Mouse (Mus musculus) CH12.LX (cell line): ENCODE results near the gene Prss41. TPM values are rescaled to one million over a fixed set of nuclear protein-coding genes. Genes with fewer than 3 reads are reported as not detected.

Experiments used
- DNase-seq: peaks from one replicate; pipeline ENCODE4 v3.0.0-alpha.2; 2013; ENCODE audit errors: extremely low read depth
- H3K27ac ChIP-seq: 2 replicates; pipeline ENCODE4 v1.5.1; 2012; ENCODE audit warnings: low read depth, mild to moderate bottlenecking, control low read depth, moderate library complexity; ENCODE audit not compliant: insufficient read depth
- H3K27me3 ChIP-seq: replicated peaks from 2 replicates; pipeline ENCODE3; 2012; ENCODE audit warnings: inconsistent platforms
- H3K36me3 ChIP-seq, 2 experiments: replicated peaks in 1 of 2; 2 replicates each; pipeline versions ENCODE3 to v1.6.1; 2012; ENCODE audit warnings: inconsistent platforms in 1 of 2, low read length in 1 of 2, mild to moderate bottlenecking in 1 of 2, mixed read lengths in 1 of 2, moderate library complexity in 1 of 2; ENCODE audit not compliant: control insufficient read depth in 1 of 2, insufficient read depth in 1 of 2
- H3K4me1 ChIP-seq, 2 experiments: 2 replicates each; pipeline ENCODE4 v1.6.1; 2012; ENCODE audit warnings: inconsistent platforms in 1 of 2, moderate library complexity in 1 of 2; ENCODE audit not compliant: insufficient read depth in 2 of 2, control insufficient read depth in 1 of 2
- H3K4me2 ChIP-seq: 2 replicates; pipeline ENCODE4 v1.6.1; 2012; ENCODE audit warnings: low read depth, mild to moderate bottlenecking, control low read depth; ENCODE audit not compliant: poor library complexity, insufficient read depth, severe bottlenecking
- H3K4me3 ChIP-seq, 3 experiments: fragments of 150-350 bp in 1 of 3; sonication (generic) in 1 of 3; replicated peaks in 1 of 3; 2 replicates each; pipeline versions ENCODE3 to v1.5.1; 2011 to 2012; ENCODE audit warnings: low read depth in 2 of 3, low read length in 2 of 3, mild to moderate bottlenecking in 2 of 3, moderate library complexity in 2 of 3, control low read depth in 1 of 3, improper control_type of control experiment in 1 of 3, inconsistent platforms in 1 of 3, mixed read lengths in 1 of 3; ENCODE audit not compliant: poor library complexity in 1 of 3
- H3K79me2 ChIP-seq: replicated peaks from 2 replicates; pipeline ENCODE4 v1.6.1; 2012; ENCODE audit warnings: mild to moderate bottlenecking, moderate library complexity; ENCODE audit not compliant: control insufficient read depth, poor library complexity, insufficient read depth, severe bottlenecking; ENCODE audit errors: extremely low read depth
- H3K9ac ChIP-seq: 2 replicates; pipeline ENCODE4 v1.6.1; 2012; ENCODE audit warnings: low read depth, mild to moderate bottlenecking, control low read depth, moderate library complexity; ENCODE audit not compliant: insufficient read depth
- H3K9me3 ChIP-seq: replicated peaks from 2 replicates; pipeline ENCODE3; 2012; ENCODE audit warnings: low read length, inconsistent platforms, mixed read lengths
- CTCF ChIP-seq, 2 experiments: IDR thresholded peaks in 1 of 2; conservative IDR thresholded peaks in 1 of 2; 2 replicates each; pipeline ENCODE4 v1.5.1; 2011 to 2012; ENCODE audit warnings: low read depth in 2 of 2, low read length in 2 of 2, improper control_type of control experiment in 1 of 2, inconsistent platforms in 1 of 2, mild to moderate bottlenecking in 1 of 2, moderate library complexity in 1 of 2
- ELF1 ChIP-seq: IDR thresholded peaks from 2 replicates; pipeline ENCODE4 v1.6.1; 2014; ENCODE audit warnings: low read depth, mild to moderate bottlenecking, inconsistent platforms, low read length, improper control_type of control experiment
- EP300 ChIP-seq: IDR thresholded peaks from 2 replicates; pipeline ENCODE4 v1.6.1; 2011; ENCODE audit warnings: low read length, improper control_type of control experiment
- ETS1 ChIP-seq: conservative IDR thresholded peaks from 2 replicates; pipeline ENCODE4 v1.6.1; 2012; ENCODE audit warnings: low read depth, mild to moderate bottlenecking, inconsistent platforms, low read length, improper control_type of control experiment, moderate library complexity
- GABPA ChIP-seq: IDR thresholded peaks from 2 replicates; pipeline ENCODE4 v1.6.1; 2012; ENCODE audit warnings: low read depth, low read length, improper control_type of control experiment, inconsistent platforms; ENCODE audit not compliant: insufficient replicate concordance
- HCFC1 ChIP-seq: IDR thresholded peaks from 2 replicates; pipeline ENCODE4 v1.6.1; 2012; ENCODE audit warnings: low read depth, mild to moderate bottlenecking, inconsistent platforms, low read length, improper control_type of control experiment
- JUN ChIP-seq: IDR thresholded peaks from 2 replicates; pipeline ENCODE4 v1.6.1; 2011; ENCODE audit warnings: low read depth, mild to moderate bottlenecking, low read length, improper control_type of control experiment, moderate library complexity; ENCODE audit not compliant: insufficient read depth
- JUND ChIP-seq: conservative IDR thresholded peaks from 2 replicates; pipeline ENCODE4 v1.6.1; 2011; ENCODE audit warnings: low read depth, low read length, improper control_type of control experiment
- MAX ChIP-seq: IDR thresholded peaks from 2 replicates; pipeline ENCODE4 v1.6.1; 2011; ENCODE audit warnings: low read length, improper control_type of control experiment
- MAZ ChIP-seq: IDR thresholded peaks from 2 replicates; pipeline ENCODE4 v1.6.1; 2012; ENCODE audit warnings: low read depth, mild to moderate bottlenecking, inconsistent platforms, low read length, improper control_type of control experiment, moderate library complexity
- MXI1 ChIP-seq: IDR thresholded peaks from 2 replicates; pipeline ENCODE4 v1.6.1; 2011; ENCODE audit warnings: mild to moderate bottlenecking, low read depth, low read length, improper control_type of control experiment
- MYC ChIP-seq: IDR thresholded peaks from 2 replicates; pipeline ENCODE4 v1.6.1; 2011; ENCODE audit warnings: low read depth, mild to moderate bottlenecking, improper control_type of control experiment, low read length
- POLR2AphosphoS2 ChIP-seq: IDR thresholded peaks from 2 replicates; pipeline ENCODE4 v1.6.1; 2011; ENCODE audit warnings: low read depth, low read length, improper control_type of control experiment
- RAD21 ChIP-seq: IDR thresholded peaks from 2 replicates; pipeline ENCODE4 v1.6.1; 2011; ENCODE audit warnings: low read depth, mild to moderate bottlenecking, low read length, improper control_type of control experiment, moderate library complexity
- SMC3 ChIP-seq: IDR thresholded peaks from 2 replicates; pipeline ENCODE4 v1.6.1; 2011; ENCODE audit warnings: low read depth, low read length, improper control_type of control experiment
- UBTF ChIP-seq: IDR thresholded peaks from 2 replicates; pipeline ENCODE4 v1.6.1; 2012; ENCODE audit warnings: low read depth, mild to moderate bottlenecking, inconsistent platforms, low read length, improper control_type of control experiment, moderate library complexity
- USF2 ChIP-seq: conservative IDR thresholded peaks from 2 replicates; pipeline ENCODE4 v1.6.1; 2011; ENCODE audit warnings: low read depth, low read length, improper control_type of control experiment
- ZKSCAN1 ChIP-seq: IDR thresholded peaks from 2 replicates; pipeline ENCODE4 v1.6.1; 2012; ENCODE audit warnings: low read depth, inconsistent platforms, low read length, improper control_type of control experiment, borderline replicate concordance
- ZNF384 ChIP-seq: IDR thresholded peaks from 2 replicates; pipeline ENCODE4 v1.6.1; 2012; ENCODE audit warnings: low read depth, low read length, improper control_type of control experiment, inconsistent platforms
- dilution Hi-C: fragments of 300-500 bp; cut with MboI; formaldehyde crosslinking; loops from 2 replicates; pipeline ENCODE4 v1.14.3; 2020; ENCODE audit warnings: low sequenced_read_pairs; ENCODE audit not compliant: extremely low pct_unique_long_range_greater_than_20kb, extremely low pct_ligation_motif_present
- in situ Hi-C: fragments of 300-500 bp; cut with MboI; formaldehyde crosslinking; loops from 3 replicates; pipeline ENCODE4 v1.14.3; 2019; ENCODE audit warnings: low sequenced_read_pairs, low pct_ligation_motif_present, low pct_unique_long_range_greater_than_20kb, mixed read lengths
- polyA plus RNA-seq: library from polyadenylated mRNA; unstranded; fragments of >175 nt; gene quantifications from 2 replicates; pipeline ENCODE4 v1.2.1, GENCODE M21; 2012; ENCODE audit warnings: low read depth; ENCODE audit not compliant: insufficient read length
- total RNA-seq, 2 experiments: library from RNA; depleted of rRNA; stranded (reverse); fragments of 300-350 nt in 1 of 2; fragments of >200 nt in 1 of 2; gene quantifications; 2 replicates each; pipeline ENCODE4 v1.2.3; 2012 to 2014

Gene Prss41
- total and polyA plus RNA-seq, 3 experiments: 0.16 to 1.0 (median 0.24) TPM

DNA sequence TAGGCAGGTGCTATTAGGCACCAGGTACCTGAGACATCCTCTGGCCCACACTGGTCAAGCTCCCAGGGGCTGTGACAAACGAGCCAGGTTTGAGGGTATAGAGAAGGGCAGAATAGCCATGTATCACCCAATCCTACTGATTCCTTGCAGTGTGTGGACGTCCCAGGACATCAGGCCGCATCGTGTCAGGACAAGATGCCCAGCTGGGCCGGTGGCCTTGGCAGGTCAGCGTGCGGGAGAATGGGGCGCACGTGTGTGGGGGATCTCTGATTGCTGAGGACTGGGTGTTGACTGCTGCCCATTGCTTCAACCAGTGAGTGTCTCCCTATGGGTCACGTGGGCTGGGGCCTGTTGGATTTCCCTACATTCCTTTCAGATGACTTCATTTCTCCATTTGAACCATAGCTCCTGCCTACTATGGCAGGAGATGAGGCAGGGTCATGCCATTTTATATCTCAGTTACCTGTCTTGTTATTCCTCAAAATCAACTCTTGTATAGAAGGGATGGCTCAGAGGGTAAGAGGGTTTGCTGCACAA lies 10.3 kb upstream of the Prss41 start:
- no peak overlapping the region for H3K4me3 ChIP-seq
- no peak for DNase-seq
- H3K79me2 ChIP-seq: no peaks in the 10 kb centered on the region
- H3K9ac ChIP-seq: no peak overlapping the region
- no peak overlapping the region for H3K4me2 ChIP-seq
- TF ChIP-seq SMC3: no peak
- TF ChIP-seq MYC: no peak
- no peak for TF ChIP-seq MXI1
- TF ChIP-seq ETS1: no peak
- TF ChIP-seq JUN: no peak
- in situ Hi-C loops (no loop called here), dilution Hi-C loops (no loop called here)
- no peak overlapping the region for H3K27ac ChIP-seq
- H3K36me3 ChIP-seq: no peaks in the 10 kb centered on the region
- H3K9me3 ChIP-seq: peaks cover 3% of the 10 kb centered on the region
- peaks cover 9% of the 10 kb centered on the region for H3K27me3 ChIP-seq
- H3K4me1 ChIP-seq: peaks cover 0 to 6% of the 10 kb centered on the region in 2 experiments; a peak in 1 of 4 replicates

DNA sequence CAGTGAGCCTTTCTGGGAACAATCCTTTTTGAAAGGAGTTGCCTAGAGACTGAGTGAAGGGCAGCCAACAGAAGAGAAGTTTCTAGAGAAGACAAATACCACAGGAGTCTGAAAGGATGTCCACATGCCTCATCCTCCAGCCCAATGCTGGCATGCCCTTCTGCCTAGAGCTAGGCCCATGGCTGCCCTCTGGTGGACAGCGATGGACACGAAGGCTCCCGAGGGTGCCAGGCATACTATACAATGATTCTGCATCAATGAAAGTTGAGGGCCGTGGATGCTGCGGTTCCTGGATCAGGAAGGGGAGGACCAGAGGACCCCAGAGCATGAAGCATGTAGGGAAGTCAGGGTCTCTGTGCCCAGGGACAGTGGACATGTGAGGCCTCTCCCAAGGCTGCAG lies 9.3 kb upstream of the Prss41 start:
- H3K27ac ChIP-seq: no peak overlapping the region
- TF ChIP-seq ZKSCAN1 (no peak), CTCF (conservative IDR thresholded peaks at IDR 0.05 in 1 of 2, IDR thresholded peaks at IDR 0.05 in 1 of 2; ENCODE audit: low read depth in 2 of 2, low read length in 2 of 2) (peak; percentile 35 to 82), SMC3 (peak; percentile 78), RAD21 (peak; percentile 57)
- TF ChIP-seq, all 38 proteins: peak for 3
- Histone ChIP-seq H3K9me3 (peaks cover 3% of the 10 kb centered on the region), H3K9ac (no peak overlapping the region), H3K27me3 (peaks cover 1% of the 10 kb centered on the region), H3K4me1 (0 out of 4 replicates have a peak, but pooled peaks cover 0 to 3% of the 10 kb centered on the region in 2 experiments), H3K4me3 (no peak overlapping the region), H3K4me2 (no peak overlapping the region), H3K36me3 (no peaks in the 10 kb centered on the region), H3K79me2 (no peaks in the 10 kb centered on the region)
- DNase-seq: peak; percentile 57
- in situ Hi-C loops: no loop called here
- dilution Hi-C loops: no loop called here

GRCm38 (mm10) chr17:23850853-23851749 lies 7.1 kb upstream of the Prss41 start:
- Histone ChIP-seq H3K36me3 (no peaks in the 10 kb centered on the region), H3K27me3 (no peaks in the 10 kb centered on the region), H3K79me2 (no peaks in the 10 kb centered on the region), H3K4me3 (no peak overlapping the region), H3K4me2 (no peak overlapping the region), H3K27ac (no peak overlapping the region), H3K9ac (no peak overlapping the region), H3K9me3 (peaks cover 3% of the 10 kb centered on the region), H3K4me1 (0 out of 4 replicates have a peak, but pooled peaks cover 0 to 3% of the 10 kb centered on the region in 2 experiments)
- DNase-seq: peak; percentile 61
- TF ChIP-seq MAZ: no peak
- TF ChIP-seq USF2: no peak
- TF ChIP-seq MAX: no peak
- TF ChIP-seq SMC3: peak; percentile 59
- TF ChIP-seq JUND: no peak
- TF ChIP-seq POLR2AphosphoS2: no peak
- no peak for TF ChIP-seq EP300
- TF ChIP-seq GABPA: no peak
- peak; percentile 64 to 66 for TF ChIP-seq CTCF (conservative IDR thresholded peaks at IDR 0.05 in 1 of 2, IDR thresholded peaks at IDR 0.05 in 1 of 2; ENCODE audit: low read depth in 2 of 2, low read length in 2 of 2)
- no peak for TF ChIP-seq ZNF384
- no peak for TF ChIP-seq ETS1
- TF ChIP-seq RAD21: peak; percentile 42
- no peak for TF ChIP-seq UBTF
- no peak for TF ChIP-seq HCFC1
- no peak for TF ChIP-seq JUN
- no peak for TF ChIP-seq ZKSCAN1
- no peak for TF ChIP-seq ELF1
- TF ChIP-seq MYC: no peak
- in situ Hi-C loops: no loop called here
- dilution Hi-C loops: no loop called here
